Mouse (Mus musculus) cortical plate, adult 2 months (tissue): Measurements from ENCODE around the gene Nmnat2.

Experiments used
- CTCF ChIP-seq: fragments of 200-500 bp; IDR thresholded peaks from 2 replicates; pipeline ENCODE4 v1.5.1; 2011; ENCODE audit warnings: mild to moderate bottlenecking, control low read depth, low read length; ENCODE audit not compliant: insufficient read depth; ENCODE audit errors: extremely low read depth
- POLR2A ChIP-seq: fragments of 200-500 bp; IDR thresholded peaks from 2 replicates; pipeline ENCODE4 v1.6.1; 2011; ENCODE audit warnings: mild to moderate bottlenecking, low read length, control low read depth; ENCODE audit not compliant: insufficient read depth; ENCODE audit errors: extremely low read depth

GRCm38 (mm10) chr1:153075955-153076354, 121.2 kb downstream of the Nmnat2 start:
- TF ChIP-seq CTCF (no peak), POLR2A (no peak)
